Mouse (Mus musculus) inflammation-experienced regulatory T-cells, adult 6 months (primary cell): ENCODE measurements around the gene Tfrc. TPM values are rescaled to one million over a fixed set of nuclear protein-coding genes. Genes with fewer than 3 reads are reported as not detected.

ENCODE experiments used
- ATAC-seq: one replicate; pipeline ENCODE4 v1.8.0; 2017
- polyA plus RNA-seq, 3 experiments: library from polyadenylated mRNA; unstranded; fragments of 100-300 nt; shearing (Covaris generic); gene quantifications; one replicate each; pipeline ENCODE4 v1.2.1; 2017

Tfrc gene
- polyA plus RNA-seq, 3 experiments from 2014 or later = 15.9 to 22.7 (median 17.9) TPM

DNA sequence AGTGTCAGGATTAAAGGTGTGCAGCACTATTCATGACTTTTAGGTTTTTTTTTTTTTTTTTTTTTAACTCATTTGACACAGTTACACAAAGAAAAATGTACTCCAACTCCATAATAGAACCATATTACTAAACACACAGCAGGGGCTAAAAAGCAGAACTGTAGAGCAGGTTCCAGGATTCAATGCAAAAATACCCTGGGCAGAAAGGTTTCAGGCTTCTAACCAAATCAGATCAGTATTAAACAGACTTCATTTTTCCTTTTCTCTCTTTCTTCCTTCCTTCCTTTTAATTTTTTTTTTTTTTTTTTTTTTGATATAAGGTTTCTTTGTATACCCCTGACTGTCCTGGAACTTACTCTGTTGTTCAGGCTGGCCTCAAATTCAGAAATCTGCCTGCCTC lies 41.7 kb downstream of the Tfrc start:
- no peak for ATAC-seq

DNA sequence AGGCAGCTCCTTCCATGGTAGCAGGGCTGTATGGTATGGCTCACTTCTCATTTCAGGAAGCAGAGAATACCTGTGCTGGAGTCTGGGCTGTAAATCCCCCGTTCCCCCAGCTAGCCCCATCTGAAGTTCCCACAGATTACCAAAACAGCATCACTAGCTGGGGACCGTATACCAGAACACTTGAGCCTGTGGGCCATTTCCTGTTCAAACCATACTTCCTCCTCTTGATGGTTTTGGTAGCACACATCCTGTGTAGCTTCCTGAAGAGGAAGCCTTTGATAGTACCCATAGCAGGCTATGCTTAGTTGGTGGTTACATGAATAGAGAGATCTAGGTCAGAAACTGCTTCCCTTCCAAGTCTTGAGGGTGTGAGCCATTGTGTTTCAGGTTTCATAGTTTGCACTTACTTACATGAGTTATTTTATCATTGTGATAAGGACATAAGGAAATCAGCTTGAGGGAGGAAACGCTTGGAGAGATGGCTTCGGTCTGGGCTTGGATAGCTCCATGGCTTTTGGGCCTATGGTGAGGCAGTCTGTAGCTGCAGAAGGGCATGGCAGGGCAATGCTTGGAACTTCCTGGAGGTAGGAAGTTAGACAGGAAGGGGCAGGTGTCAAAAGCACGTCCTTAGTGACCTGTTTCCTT lies 42.4 kb downstream of the Tfrc start:
- ATAC-seq = peak; percentile 99

DNA sequence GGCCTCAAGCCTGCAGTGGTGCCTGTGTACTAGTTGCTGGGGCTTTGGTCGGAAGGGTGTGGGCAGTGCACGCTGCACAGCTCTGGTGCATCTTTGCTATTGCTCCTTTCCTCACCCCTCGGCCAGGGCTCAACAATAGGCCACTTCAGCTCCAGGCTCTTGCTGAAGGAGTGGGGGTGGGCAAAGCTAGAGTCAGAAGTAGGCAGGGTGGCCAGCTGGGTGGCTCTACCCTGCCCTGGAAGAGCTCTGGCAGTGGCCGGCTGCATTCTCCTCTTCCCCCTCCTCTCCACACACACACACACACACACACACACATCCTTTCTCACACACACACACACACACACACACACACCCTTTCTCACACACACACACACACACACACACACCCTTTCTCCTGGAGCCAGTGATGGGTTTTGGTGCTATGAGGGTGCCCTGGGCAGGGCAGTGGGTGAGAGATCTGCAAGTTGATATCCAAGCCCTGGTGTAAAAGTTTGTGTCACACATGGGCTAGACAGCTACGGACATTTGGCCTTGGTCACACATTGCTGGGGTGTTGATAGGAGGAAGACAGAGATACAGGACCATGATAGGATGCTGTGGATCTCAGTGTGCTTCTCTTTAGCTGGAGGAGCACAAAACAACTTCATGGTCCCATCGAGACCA lies 45.5 kb downstream of the Tfrc start:
- ATAC-seq = no peak

DNA sequence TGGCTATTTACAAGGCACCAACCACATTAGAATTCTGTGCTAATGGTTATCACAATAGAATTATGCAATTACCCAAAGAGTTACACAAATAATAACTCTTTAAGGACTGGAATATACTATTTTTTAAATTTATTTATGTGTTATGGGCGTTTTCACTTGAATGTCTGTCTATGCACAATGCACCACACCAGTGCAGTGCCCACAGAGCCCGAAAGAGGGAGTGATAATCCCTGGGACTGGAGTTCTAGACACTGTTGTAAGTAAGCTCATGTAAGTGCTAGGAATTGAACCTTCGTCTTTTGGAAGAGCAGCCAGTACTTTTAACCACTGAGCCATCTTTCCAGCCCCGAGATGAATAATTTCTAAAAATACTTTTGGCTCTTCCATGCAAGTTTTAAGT lies 46.8 kb downstream of the Tfrc start:
- ATAC-seq = no peak

DNA sequence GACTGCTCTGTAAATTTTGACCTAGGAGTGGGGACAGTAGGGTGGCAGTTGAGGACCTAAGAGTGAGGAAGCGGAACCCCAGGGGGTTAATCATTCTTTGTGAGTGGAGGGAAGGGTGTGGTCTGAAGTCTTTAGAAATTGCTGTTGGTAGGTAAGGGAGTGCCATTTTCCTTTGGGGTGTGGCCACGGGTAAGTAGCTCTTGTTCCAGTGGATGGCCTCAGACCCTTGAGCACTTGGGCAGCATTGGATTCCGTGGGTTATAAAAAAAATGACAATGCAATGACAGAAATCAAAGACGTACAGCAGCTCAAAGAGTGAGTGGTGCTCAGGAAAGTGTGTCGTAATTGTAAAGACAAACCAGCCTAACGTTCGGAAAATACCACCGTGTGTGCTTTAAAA lies 47.6 kb downstream of the Tfrc start:
- no peak for ATAC-seq

DNA sequence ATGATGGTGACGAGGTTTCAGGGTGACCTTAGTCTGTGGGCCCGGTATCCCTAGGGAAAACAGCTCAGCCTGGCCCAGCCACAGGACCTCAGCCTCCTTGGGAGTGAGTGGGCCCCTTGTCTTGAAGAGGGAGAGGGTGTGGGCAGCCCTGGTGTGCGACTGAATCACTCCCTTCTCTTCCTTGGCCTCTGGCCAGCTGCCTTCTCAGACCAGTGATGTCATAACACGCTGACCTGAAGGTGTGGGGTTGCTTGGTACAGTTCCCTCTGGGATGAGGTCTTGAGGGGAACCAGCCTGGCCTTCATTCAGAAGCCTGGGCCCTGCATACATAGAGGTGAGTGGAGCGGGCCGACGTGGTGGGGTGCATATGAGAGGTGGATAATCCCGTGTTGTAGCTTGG lies 48.1 kb downstream of the Tfrc start:
- ATAC-seq = no peak

- no peak for ATAC-seq
These were observed 49.0 kb downstream of the Tfrc start for GRCm38 (mm10) chr16:32657498-32658250.

GRCm38 (mm10) chr16:32658743-32659171 lies 50.0 kb downstream of the Tfrc start:
- peak; percentile 86 for ATAC-seq

GRCm38 (mm10) chr16:32659385-32659784 lies 50.7 kb downstream of the Tfrc start:
- no peak for ATAC-seq

GRCm38 (mm10) chr16:32660095-32660494 lies 51.4 kb downstream of the Tfrc start:
- no peak for ATAC-seq

- ATAC-seq = no peak
These were observed 52.0 kb downstream of the Tfrc start for GRCm38 (mm10) chr16:32660557-32661321.

- ATAC-seq = no peak
These were observed 52.8 kb downstream of the Tfrc start for GRCm38 (mm10) chr16:32661493-32661921.

DNA sequence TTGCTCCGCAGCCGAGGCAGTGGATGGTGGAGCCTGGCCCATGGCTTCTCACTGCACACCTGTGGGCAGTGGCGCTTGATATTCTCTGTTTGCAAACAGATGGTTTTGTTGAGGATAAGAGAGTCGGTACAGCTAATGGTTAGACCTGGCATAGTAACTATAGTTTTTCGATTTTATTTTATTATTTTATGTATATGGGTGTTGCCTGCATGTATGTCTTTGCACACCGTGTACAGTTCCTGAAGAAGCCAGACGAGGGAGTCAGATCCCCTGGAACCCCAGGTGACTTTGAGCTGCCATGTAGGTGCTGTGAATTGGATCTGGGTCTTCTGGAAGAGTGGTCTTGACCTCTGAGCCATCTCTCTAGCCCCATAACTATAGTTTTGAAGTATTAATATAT lies 53.7 kb downstream of the Tfrc start:
- no peak for ATAC-seq

DNA sequence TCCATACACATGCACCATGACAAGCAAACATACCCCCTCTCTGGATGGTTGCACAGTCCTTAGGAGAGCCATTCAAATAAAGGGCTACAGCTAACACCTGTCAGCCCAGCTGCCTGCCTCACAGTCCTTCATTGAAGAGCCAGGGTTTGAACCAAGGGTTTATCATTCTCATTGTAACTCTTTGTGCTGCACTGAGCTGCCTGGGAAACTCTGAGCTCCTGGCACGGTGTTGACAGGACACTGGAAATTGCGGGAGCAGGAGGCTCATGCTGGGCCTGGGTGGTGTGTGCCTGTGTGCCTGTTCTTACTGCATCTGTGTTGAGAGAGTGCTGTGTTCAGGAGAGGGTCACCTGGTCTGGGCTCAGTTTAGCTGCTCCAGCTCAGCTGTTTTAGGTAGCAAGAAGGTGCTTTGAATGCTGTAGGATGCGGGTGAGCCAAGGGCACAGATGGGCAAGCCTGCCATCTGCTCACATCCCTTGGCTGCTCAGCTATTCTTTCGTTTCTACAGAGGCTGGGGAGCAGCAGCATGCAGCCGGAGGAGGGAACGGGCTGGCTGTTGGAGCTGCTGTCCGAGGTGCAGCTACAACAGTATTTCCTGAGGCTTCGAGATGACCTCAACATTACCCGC lies 54.6 kb downstream of the Tfrc start:
- ATAC-seq = no peak

DNA sequence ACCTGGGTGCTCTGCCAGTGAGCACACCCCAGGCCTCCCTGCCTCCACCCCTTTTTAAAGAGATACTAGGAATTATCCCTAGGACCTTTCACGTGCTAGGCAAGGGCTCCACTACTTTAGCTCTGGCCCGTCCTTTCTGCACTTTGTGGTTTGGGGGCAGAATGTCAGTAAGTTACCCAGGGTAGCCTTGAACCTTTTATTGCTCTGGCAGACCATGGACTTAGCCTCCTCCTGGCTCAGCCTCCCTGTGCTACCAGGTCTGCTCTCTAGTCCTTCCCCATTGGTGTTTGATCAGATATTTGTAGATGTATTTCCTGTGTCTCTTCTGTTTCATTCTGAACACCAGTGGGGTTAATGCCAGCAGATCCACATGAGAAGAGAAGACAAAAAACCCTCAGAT lies 55.5 kb downstream of the Tfrc start:
- no peak for ATAC-seq

DNA sequence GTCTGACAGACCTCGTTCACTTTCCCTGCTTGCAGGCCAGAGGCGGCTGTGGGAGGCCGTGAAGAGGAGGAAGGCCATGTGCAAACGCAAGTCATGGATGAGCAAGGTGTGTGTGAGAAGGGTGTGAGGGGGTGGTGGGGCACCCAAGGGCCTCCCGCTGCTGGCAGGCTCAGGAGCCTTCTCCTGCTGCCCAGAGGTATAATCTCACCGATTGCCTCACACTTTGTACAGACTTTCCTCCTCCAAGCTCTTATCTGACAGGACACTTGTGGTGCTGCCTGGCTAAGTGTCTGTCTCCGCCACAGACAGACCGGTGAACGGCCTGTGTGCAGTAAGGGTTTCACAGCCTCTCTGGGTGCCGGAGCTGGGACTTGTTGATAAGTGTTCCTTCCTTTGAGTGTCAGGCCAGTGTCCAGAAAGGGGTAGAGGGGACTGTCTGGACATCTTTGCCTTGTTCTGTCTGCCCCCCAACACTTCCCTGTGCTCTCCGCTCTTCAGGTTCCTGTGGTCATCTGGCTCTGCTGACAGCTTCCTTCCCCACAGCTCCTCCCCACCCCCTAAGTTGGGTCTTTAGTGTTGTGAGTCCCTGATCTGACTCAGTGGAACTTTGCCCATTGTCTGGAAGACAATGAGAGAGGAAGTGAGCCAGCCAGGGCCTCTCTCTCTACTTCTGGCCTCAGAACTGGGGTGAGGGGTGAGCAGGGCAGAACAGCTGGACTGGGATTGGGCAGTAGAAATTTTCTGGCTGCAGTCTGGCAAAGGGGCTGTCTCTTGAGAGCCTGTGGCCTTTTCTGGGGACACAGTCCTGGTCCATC lies 57.3 kb downstream of the Tfrc start:
- ATAC-seq = no peak

DNA sequence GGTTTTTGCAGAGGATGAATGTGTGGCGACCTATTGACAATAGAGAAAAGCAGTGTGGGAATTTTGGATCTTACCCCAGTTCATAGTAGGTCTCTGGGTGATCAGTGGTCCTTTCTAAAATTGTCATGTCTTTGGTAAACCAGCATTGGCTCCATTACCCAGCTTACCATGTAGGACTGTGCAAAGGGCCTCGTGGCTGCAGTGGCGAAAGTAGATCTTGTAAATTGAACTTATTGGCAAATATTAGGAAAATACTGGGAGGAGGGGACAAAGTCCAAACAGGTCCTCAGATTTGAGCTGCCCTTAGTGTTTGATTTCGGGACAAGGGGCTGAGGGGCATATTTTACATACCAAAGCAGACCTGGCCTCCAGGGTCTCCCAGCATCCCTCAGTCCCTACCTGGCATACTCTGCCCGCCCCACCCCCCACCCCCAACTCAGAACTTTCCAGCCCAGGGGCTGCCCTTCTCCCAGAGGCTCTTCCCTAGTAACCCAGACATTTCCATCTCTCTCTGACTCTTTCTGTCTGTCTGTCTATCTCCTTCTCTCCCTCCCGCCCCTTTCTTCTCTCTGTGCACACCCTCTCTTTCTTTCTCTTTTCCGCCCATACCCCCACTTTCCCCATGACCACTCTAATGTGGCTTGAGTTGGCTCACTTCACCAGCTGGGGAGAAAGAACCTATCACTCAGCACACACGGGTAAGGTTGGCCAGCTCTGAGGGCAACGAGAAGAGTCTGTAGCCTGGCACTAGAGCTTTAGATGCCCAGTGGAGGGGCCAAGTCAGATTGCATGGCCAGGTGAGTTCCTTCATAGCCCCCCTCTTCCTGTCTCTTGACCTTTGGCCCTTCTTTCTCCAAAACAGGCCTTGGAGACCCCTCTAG lies 58.2 kb downstream of the Tfrc start:
- no peak for ATAC-seq

GRCm38 (mm10) chr16:32667552-32667872 lies 58.8 kb downstream of the Tfrc start:
- ATAC-seq = no peak

DNA sequence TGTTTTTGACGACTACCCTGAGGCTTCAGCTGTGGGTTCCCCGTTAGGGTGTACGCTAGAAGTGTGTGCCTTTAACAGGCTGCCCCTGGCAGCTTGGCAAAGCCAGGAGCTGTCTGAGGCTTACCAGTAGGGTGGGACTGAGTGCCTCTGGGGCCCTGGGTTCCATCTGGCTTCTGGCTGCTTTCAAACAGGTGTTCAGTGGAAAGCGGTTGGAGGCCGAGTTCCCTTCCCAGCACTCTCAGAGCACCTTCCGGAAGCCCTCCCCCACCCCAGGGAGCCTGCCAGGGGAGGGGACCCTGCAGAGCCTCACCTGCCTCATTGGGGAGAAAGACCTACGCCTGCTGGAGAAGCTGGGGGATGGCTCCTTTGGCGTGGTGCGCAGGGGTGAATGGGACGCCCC lies 59.3 kb downstream of the Tfrc start:
- no peak for ATAC-seq

DNA sequence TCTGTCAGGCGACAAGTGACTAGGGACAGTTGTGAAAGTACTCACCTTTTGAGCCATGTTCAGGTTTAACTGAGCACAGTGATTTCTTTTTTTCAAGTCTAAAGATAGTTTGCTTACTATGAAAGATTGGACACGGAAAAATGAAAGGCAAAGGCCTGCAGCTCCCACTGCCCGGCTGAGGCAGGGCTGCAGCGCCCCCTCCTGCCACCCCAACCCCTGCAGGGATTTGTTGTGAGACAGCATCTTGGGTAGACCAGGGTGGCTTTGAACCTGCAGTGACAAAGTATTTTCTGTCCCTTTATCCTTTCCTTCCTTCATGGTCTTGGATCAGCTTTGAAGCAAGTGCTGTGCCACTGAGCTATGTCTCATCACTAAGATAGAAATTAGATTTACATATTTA lies 59.8 kb downstream of the Tfrc start:
- no peak for ATAC-seq

DNA sequence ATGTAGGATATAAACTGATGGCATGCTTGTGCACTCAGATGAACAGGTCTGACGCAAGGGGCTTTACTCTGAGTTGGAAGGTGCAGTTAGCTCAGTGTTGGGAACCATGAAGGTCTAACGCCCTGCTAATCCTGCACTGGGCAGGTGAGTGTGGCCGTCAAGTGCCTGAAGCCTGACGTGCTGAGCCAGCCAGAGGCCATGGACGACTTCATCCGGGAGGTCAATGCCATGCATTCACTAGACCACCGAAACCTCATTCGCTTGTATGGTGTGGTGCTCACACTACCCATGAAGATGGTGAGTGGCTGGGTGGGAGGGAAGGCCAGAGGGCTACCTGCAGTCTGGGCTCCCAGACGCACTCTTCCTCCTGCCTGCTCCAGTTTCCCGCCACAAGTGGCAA lies 60.5 kb downstream of the Tfrc start:
- ATAC-seq = no peak
